Mouse (Mus musculus): Measurements from ENCODE around the gene Taf6l. TPM values are rescaled to one million over a fixed set of nuclear protein-coding genes. Genes with fewer than 3 reads are reported as not detected.

The Taf6l gene
- total and polyA plus RNA-seq, 3 experiments: 20.4 to 25.7 (median 25.5) TPM

- Histone ChIP-seq H3K4me2 (ENCODE audit: insufficient read depth, low read depth, poor library complexity, severe bottlenecking) (no peak overlapping the region), H3K27me3 (replicated peaks) (no peaks in the 10 kb centered on the region), H3K9ac (ENCODE audit: insufficient read depth, low read depth) (no peak overlapping the region), H3K9me3 (replicated peaks; ENCODE audit: low read length) (no peaks in the 10 kb centered on the region), H3K27ac (ENCODE audit: insufficient read depth, low read depth) (no peak overlapping the region), H3K4me1 (ENCODE audit: control insufficient read depth in 1 of 2, insufficient read depth in 2 of 2) (peaks cover 2 to 14% of the 10 kb centered on the region in 2 experiments; a peak in 2 of 4 replicates), H3K79me2 (replicated peaks; ENCODE audit: control insufficient read depth, extremely low read depth, insufficient read depth, poor library complexity, severe bottlenecking) (peaks cover 8% of the 10 kb centered on the region), H3K4me3 (replicated peaks in 1 of 3; ENCODE audit: low read depth in 2 of 3, low read length in 2 of 3, poor library complexity in 1 of 3) (no peak overlapping the region), H3K36me3 (replicated peaks in 1 of 2; ENCODE audit: control insufficient read depth in 1 of 2, insufficient read depth in 1 of 2, low read length in 1 of 2) (peaks cover 61 to 80% of the 10 kb centered on the region in 2 experiments)
- no peak for DNase-seq (ENCODE audit: extremely low read depth)
- TF ChIP-seq SIN3A (IDR thresholded peaks at IDR 0.05; ENCODE audit: low read length): no peak
- TF ChIP-seq ZMIZ1 (IDR thresholded peaks at IDR 0.05; ENCODE audit: low read depth, low read length): no peak
- no peak for TF ChIP-seq USF2 (conservative IDR thresholded peaks at IDR 0.05; ENCODE audit: low read depth, low read length)
- no peak for TF ChIP-seq SMC3 (IDR thresholded peaks at IDR 0.05; ENCODE audit: low read depth, low read length)
- TF ChIP-seq EP300 (IDR thresholded peaks at IDR 0.05; ENCODE audit: low read length): no peak
- in situ Hi-C loops (cut with MboI; ENCODE audit: low pct_ligation_motif_present, low pct_unique_long_range_greater_than_20kb, low sequenced_read_pairs) (loop anchor here (25.0 kb wide), 1 partner anchor 1029 kb away; no protein-coding TSS in a partner anchor), dilution Hi-C loops (cut with MboI; ENCODE audit: extremely low pct_ligation_motif_present, extremely low pct_unique_long_range_greater_than_20kb, low sequenced_read_pairs) (no loop called here)
Measured at GRCm38 (mm10) chr19:8832971-8833370, 46.8 kb upstream of the Taf6l start.

GRCm38 (mm10) chr19:8831262-8831661 is 45.0 kb upstream of the Taf6l start:
- Histone ChIP-seq H3K36me3 (replicated peaks in 1 of 2; ENCODE audit: control insufficient read depth in 1 of 2, insufficient read depth in 1 of 2, low read length in 1 of 2) (peaks cover 76 to 96% of the 10 kb centered on the region in 2 experiments), H3K4me1 (ENCODE audit: control insufficient read depth in 1 of 2, insufficient read depth in 2 of 2) (peaks cover 0 to 7% of the 10 kb centered on the region in 2 experiments; a peak in 2 of 4 replicates), H3K27ac (ENCODE audit: insufficient read depth, low read depth) (no peak overlapping the region), H3K4me2 (ENCODE audit: insufficient read depth, low read depth, poor library complexity, severe bottlenecking) (no peak overlapping the region), H3K9ac (ENCODE audit: insufficient read depth, low read depth) (no peak overlapping the region), H3K27me3 (replicated peaks) (no peaks in the 10 kb centered on the region), H3K4me3 (replicated peaks in 1 of 3; ENCODE audit: low read depth in 2 of 3, low read length in 2 of 3, poor library complexity in 1 of 3) (no peak overlapping the region), H3K79me2 (replicated peaks; ENCODE audit: control insufficient read depth, extremely low read depth, insufficient read depth, poor library complexity, severe bottlenecking) (peaks cover 12% of the 10 kb centered on the region), H3K9me3 (replicated peaks; ENCODE audit: low read length) (no peaks in the 10 kb centered on the region)
- no peak for TF ChIP-seq USF1 (IDR thresholded peaks at IDR 0.05; ENCODE audit: low read depth, low read length)
- no peak for TF ChIP-seq RCOR1 (conservative IDR thresholded peaks at IDR 0.05; ENCODE audit: low read depth, low read length)
- no peak for TF ChIP-seq IRF4 (IDR thresholded peaks at IDR 0.05; ENCODE audit: low read depth, low read length)
- no peak for TF ChIP-seq JUN (IDR thresholded peaks at IDR 0.05; ENCODE audit: insufficient read depth, low read depth, low read length)
- no peak for TF ChIP-seq ZMIZ1 (IDR thresholded peaks at IDR 0.05; ENCODE audit: low read depth, low read length)
- no peak for TF ChIP-seq GABPA (IDR thresholded peaks at IDR 0.05; ENCODE audit: insufficient replicate concordance, low read depth, low read length)
- TF ChIP-seq ZC3H11A (IDR thresholded peaks at IDR 0.05; ENCODE audit: low read depth, low read length): no peak
- TF ChIP-seq ZNF384 (IDR thresholded peaks at IDR 0.05; ENCODE audit: low read depth, low read length): no peak
- no peak for TF ChIP-seq MEF2A (IDR thresholded peaks at IDR 0.05; ENCODE audit: borderline replicate concordance, low read depth, low read length)
- TF ChIP-seq MYC (IDR thresholded peaks at IDR 0.05; ENCODE audit: low read depth, low read length): no peak
- no peak for TF ChIP-seq MAFK (IDR thresholded peaks at IDR 0.05; ENCODE audit: insufficient replicate concordance, low read length)
- no peak for TF ChIP-seq E2F4 (IDR thresholded peaks at IDR 0.05; ENCODE audit: insufficient replicate concordance, low read depth, low read length)
- no peak for TF ChIP-seq EP300 (IDR thresholded peaks at IDR 0.05; ENCODE audit: low read length)
- TF ChIP-seq ETS1 (conservative IDR thresholded peaks at IDR 0.05; ENCODE audit: low read depth, low read length): no peak
- TF ChIP-seq TCF12 (IDR thresholded peaks at IDR 0.05; ENCODE audit: low read depth, low read length): no peak
- TF ChIP-seq CHD2 (IDR thresholded peaks at IDR 0.05; ENCODE audit: low read length): no peak
- DNase-seq (ENCODE audit: extremely low read depth): no peak
- dilution Hi-C loops (cut with MboI; ENCODE audit: extremely low pct_ligation_motif_present, extremely low pct_unique_long_range_greater_than_20kb, low sequenced_read_pairs) (no loop called here), in situ Hi-C loops (cut with MboI; ENCODE audit: low pct_ligation_motif_present, low pct_unique_long_range_greater_than_20kb, low sequenced_read_pairs) (loop anchor here (25.0 kb wide), 1 partner anchor 1031 kb away; no protein-coding TSS in a partner anchor)

Data from CH12.LX (cell line).